Mouse (Mus musculus): ENCODE measurements at regions not wholly inside any gene's neighbourhood (a gene's known extent, or its start where the extent isn't known, plus 50 kb on each side); places are given as distances from the start of the nearest gene placed in this dataset.

DNA sequence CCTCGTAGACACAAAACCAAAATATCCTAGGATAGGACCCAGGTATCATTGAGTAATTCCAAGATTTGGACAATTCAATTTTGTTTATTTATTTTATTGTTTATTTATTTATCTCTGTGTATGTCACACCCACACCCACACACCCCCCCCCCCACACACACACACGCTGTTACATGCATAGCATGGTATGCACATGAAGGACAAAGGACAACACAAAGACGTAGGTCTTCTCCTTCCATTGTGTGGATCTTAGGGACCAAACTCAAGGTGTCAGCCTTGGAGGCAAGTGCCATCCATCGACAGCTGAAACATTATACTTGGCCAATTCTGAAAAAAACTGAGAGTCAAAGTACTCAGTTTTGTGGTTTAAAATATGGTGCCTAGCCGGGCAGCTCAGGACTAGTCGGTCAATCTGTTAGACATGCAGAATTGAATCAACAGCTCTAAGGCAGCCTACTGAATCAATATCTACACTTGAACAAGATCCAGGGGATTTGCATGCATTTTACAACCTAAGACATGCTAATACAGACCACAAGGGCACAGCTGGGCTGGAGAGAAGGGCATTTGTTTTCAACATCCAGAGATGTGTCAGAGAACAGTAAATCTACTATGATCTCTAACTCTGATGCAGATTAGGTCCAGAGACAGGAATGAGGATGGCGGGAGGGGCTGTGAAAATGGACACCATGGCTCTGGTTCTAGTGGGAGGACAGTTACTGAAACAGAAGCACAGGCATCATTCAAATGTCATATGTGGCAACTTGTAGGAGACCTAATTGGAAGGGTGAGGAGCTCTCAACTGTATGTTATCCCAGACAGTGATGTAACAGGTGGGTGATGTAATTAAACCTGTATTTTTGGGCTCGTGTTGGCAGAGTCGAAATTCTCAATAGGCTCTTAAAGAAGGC, 143.9 kb upstream of the Adgrl2 start:
- H3K27me3 ChIP-seq (ENCODE audit: control insufficient read depth, insufficient read depth, low read length, poor library complexity, severe bottlenecking), result no peaks in the 10 kb centered on the region
- H3K4me3 ChIP-seq (ENCODE audit: low read depth, low read length), result no peak overlapping the region
- no peak for TF ChIP-seq EP300 (IDR thresholded peaks at IDR 0.05; ENCODE audit: insufficient read depth, low read depth, low read length)
- TF ChIP-seq POLR2A (IDR thresholded peaks at IDR 0.05; ENCODE audit: insufficient read depth, low read length), result no peak
- no peak for TF ChIP-seq CTCF (IDR thresholded peaks at IDR 0.05; ENCODE audit: low read depth, low read length)
- H3K4me1 ChIP-seq (ENCODE audit: control insufficient read depth, insufficient read depth, low read length), result no peaks in the 10 kb centered on the region
- H3K36me3 ChIP-seq (ENCODE audit: control insufficient read depth, insufficient read depth, low read length, poor library complexity, severe bottlenecking), result no peaks in the 10 kb centered on the region
- no peaks in the 10 kb centered on the region for H3K9me3 ChIP-seq (replicated peaks; ENCODE audit: control insufficient read depth, insufficient read depth, low read length, poor library complexity, severe bottlenecking)
- H3K9ac ChIP-seq (ENCODE audit: low read depth, poor library complexity, severe bottlenecking), result no peak overlapping the region
- H3K27ac ChIP-seq (ENCODE audit: insufficient read depth, low read length), result no peak overlapping the region

DNA sequence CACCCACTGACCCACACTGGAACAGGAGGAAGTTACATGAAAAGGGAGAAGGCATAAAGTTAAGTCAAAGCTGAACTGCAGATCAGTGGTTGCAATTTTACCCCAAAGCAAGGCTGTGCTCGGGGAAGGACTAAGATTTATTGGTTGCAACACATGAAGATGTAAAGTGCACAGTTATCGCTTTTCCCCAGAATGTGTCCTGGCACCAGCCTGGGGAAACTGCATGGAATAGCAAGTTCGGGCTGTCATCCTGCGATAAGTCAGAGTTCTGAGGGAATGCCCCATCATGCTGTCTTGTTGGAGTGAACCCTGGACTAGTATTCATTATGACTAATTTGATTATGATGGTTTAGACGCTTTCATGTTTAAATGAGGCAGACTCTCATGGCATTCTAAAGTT, 128.5 kb upstream of the Adgrl2 start:
- no peak overlapping the region for H3K9ac ChIP-seq (ENCODE audit: low read depth, poor library complexity, severe bottlenecking)
- no peak overlapping the region for H3K27ac ChIP-seq (ENCODE audit: insufficient read depth, low read length)
- no peaks in the 10 kb centered on the region for H3K9me3 ChIP-seq (replicated peaks; ENCODE audit: control insufficient read depth, insufficient read depth, low read length, poor library complexity, severe bottlenecking)
- H3K27me3 ChIP-seq (ENCODE audit: control insufficient read depth, insufficient read depth, low read length, poor library complexity, severe bottlenecking), result no peaks in the 10 kb centered on the region
- TF ChIP-seq CTCF (IDR thresholded peaks at IDR 0.05; ENCODE audit: low read depth, low read length), result no peak
- TF ChIP-seq EP300 (IDR thresholded peaks at IDR 0.05; ENCODE audit: insufficient read depth, low read depth, low read length), result no peak
- TF ChIP-seq POLR2A (IDR thresholded peaks at IDR 0.05; ENCODE audit: insufficient read depth, low read length), result no peak
- no peak overlapping the region for H3K4me3 ChIP-seq (ENCODE audit: low read depth, low read length)
- H3K4me1 ChIP-seq (ENCODE audit: control insufficient read depth, insufficient read depth, low read length), result peaks cover 4% of the 10 kb centered on the region
- no peaks in the 10 kb centered on the region for H3K36me3 ChIP-seq (ENCODE audit: control insufficient read depth, insufficient read depth, low read length, poor library complexity, severe bottlenecking)

DNA sequence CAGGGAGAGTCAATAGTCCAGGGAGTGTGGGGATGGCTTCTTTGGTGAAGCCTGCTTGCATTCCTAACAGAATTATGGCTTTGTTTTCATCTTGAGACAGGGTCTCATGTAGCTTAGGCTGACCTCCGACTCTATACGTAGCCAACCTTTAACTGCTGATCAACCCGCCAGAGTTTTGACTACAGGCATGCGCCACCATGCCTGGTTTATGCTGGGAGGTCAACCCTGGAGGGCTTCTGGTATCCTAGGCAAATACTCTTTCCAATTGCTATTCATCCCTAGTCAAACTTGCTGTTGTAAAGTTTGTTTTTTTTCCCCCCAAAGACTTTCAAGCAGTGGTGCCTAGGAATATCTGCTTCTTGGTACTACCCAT, 127.3 kb upstream of the Adgrl2 start:
- TF ChIP-seq EP300 (IDR thresholded peaks at IDR 0.05; ENCODE audit: insufficient read depth, low read depth, low read length) (no peak), CTCF (IDR thresholded peaks at IDR 0.05; ENCODE audit: low read depth, low read length) (no peak), POLR2A (IDR thresholded peaks at IDR 0.05; ENCODE audit: insufficient read depth, low read length) (no peak)
- H3K27ac ChIP-seq (ENCODE audit: insufficient read depth, low read length), result peak overlapping the region; percentile 79

DNA sequence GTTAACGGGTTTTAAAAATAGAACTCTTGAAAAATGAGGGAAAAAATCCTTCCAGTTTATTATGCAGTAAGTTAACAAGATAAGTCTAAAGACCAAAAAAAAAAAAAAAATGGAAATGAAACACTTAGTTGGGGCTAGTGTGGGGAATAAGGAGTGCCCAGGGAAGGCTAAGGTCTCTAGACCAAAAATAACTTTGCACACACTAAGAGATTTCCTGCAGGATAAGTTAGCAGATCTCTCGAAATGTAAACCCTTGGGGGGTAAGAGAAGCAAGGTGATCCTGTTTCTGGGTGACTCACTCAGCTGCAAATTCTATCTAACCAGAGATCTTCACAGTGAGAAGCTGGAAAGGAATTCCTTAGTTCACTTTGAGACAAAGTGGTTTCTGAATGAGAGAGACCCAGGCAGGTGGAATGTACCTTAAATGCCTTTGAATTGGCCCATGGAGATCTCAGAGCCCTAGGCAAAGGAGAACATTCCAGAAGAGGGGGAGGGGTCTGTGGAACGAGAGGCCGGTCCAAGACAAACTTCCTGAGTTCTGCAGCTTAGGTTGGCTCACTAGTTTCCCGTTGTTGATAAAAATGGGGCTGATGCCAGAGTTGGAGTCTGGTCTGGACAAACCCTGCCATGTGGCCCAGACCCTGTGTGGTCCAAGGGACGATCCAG, 126.8 kb upstream of the Adgrl2 start:
- Histone ChIP-seq H3K4me3 (ENCODE audit: low read depth, low read length) (no peak overlapping the region), H3K27me3 (ENCODE audit: control insufficient read depth, insufficient read depth, low read length, poor library complexity, severe bottlenecking) (no peaks in the 10 kb centered on the region), H3K9ac (ENCODE audit: low read depth, poor library complexity, severe bottlenecking) (no peak overlapping the region), H3K36me3 (ENCODE audit: control insufficient read depth, insufficient read depth, low read length, poor library complexity, severe bottlenecking) (no peaks in the 10 kb centered on the region), H3K9me3 (replicated peaks; ENCODE audit: control insufficient read depth, insufficient read depth, low read length, poor library complexity, severe bottlenecking) (no peaks in the 10 kb centered on the region), H3K27ac (ENCODE audit: insufficient read depth, low read length) (peak overlapping the region; percentile 79), H3K4me1 (ENCODE audit: control insufficient read depth, insufficient read depth, low read length) (peaks cover 9% of the 10 kb centered on the region)
- TF ChIP-seq POLR2A (IDR thresholded peaks at IDR 0.05; ENCODE audit: insufficient read depth, low read length), result no peak
- peak; percentile 68; the same call in 1 of the 2 replicates for TF ChIP-seq EP300 (IDR thresholded peaks at IDR 0.05; ENCODE audit: insufficient read depth, low read depth, low read length)
- no peak for TF ChIP-seq CTCF (IDR thresholded peaks at IDR 0.05; ENCODE audit: low read depth, low read length)

More for the DNA sequence above, 127.3 kb upstream of the Adgrl2 start:
- Histone ChIP-seq H3K27me3 (ENCODE audit: control insufficient read depth, insufficient read depth, low read length, poor library complexity, severe bottlenecking) (no peaks in the 10 kb centered on the region), H3K9ac (ENCODE audit: low read depth, poor library complexity, severe bottlenecking) (no peak overlapping the region), H3K4me3 (ENCODE audit: low read depth, low read length) (no peak overlapping the region), H3K4me1 (ENCODE audit: control insufficient read depth, insufficient read depth, low read length) (peaks cover 6% of the 10 kb centered on the region), H3K36me3 (ENCODE audit: control insufficient read depth, insufficient read depth, low read length, poor library complexity, severe bottlenecking) (no peaks in the 10 kb centered on the region), H3K9me3 (replicated peaks; ENCODE audit: control insufficient read depth, insufficient read depth, low read length, poor library complexity, severe bottlenecking) (no peaks in the 10 kb centered on the region)

DNA sequence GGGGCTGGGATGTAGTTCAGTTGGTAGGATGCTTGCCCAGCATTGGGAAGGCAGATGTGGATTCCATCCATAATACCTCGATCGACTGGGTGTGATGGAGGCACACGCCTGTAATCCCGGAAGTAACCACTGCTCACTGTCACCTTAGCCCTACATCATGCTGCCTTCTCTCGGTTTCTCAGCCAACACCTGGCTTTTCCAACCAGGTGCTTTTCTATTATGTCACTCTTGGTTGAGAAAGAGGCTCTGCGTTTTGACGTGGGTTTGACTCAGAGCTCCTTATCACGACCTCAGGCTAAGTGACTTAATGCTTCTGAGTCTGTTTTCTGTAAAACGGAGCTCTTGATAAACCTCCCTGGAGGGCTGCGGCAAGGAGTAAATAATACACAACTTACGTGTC, 126.2 kb upstream of the Adgrl2 start:
- TF ChIP-seq CTCF (IDR thresholded peaks at IDR 0.05; ENCODE audit: low read depth, low read length) (no peak), POLR2A (IDR thresholded peaks at IDR 0.05; ENCODE audit: insufficient read depth, low read length) (no peak), EP300 (IDR thresholded peaks at IDR 0.05; ENCODE audit: insufficient read depth, low read depth, low read length) (0 out of 2 replicates have a peak, but pooled peaks have one; percentile 25)
- H3K4me3 ChIP-seq (ENCODE audit: low read depth, low read length), result no peak overlapping the region
- no peak overlapping the region for H3K9ac ChIP-seq (ENCODE audit: low read depth, poor library complexity, severe bottlenecking)
- no peak overlapping the region for H3K27ac ChIP-seq (ENCODE audit: insufficient read depth, low read length)
- H3K4me1 ChIP-seq (ENCODE audit: control insufficient read depth, insufficient read depth, low read length), result peaks cover 10% of the 10 kb centered on the region
- H3K36me3 ChIP-seq (ENCODE audit: control insufficient read depth, insufficient read depth, low read length, poor library complexity, severe bottlenecking), result no peaks in the 10 kb centered on the region
- H3K9me3 ChIP-seq (replicated peaks; ENCODE audit: control insufficient read depth, insufficient read depth, low read length, poor library complexity, severe bottlenecking), result no peaks in the 10 kb centered on the region
- H3K27me3 ChIP-seq (ENCODE audit: control insufficient read depth, insufficient read depth, low read length, poor library complexity, severe bottlenecking), result no peaks in the 10 kb centered on the region

DNA sequence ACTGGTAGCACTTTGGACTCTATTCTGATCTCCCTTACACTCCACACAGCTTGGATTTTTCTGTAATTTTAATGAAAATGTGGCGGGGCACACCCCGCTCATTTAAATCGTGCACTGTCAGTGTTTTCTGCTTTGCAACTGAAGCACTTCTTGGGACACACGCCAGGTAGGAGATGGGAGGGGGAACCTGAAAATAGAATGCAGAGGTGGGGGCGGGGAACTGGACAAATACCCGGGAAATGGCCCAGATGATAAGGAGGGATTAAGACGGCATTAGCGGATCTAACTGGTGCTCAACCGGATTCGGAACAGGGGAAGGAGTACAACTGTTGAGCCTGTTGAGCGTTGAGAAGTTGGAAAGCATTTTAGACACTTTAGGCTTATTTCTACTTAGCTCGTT, 125.5 kb upstream of the Adgrl2 start:
- H3K9ac ChIP-seq (ENCODE audit: low read depth, poor library complexity, severe bottlenecking), result no peak overlapping the region
- H3K27ac ChIP-seq (ENCODE audit: insufficient read depth, low read length), result 0 out of 2 replicates have a peak overlapping the region, but pooled peaks have one; percentile 16
- H3K36me3 ChIP-seq (ENCODE audit: control insufficient read depth, insufficient read depth, low read length, poor library complexity, severe bottlenecking), result no peaks in the 10 kb centered on the region
- H3K4me1 ChIP-seq (ENCODE audit: control insufficient read depth, insufficient read depth, low read length), result peaks cover 14% of the 10 kb centered on the region
- TF ChIP-seq POLR2A (IDR thresholded peaks at IDR 0.05; ENCODE audit: insufficient read depth, low read length), result no peak
- TF ChIP-seq EP300 (IDR thresholded peaks at IDR 0.05; ENCODE audit: insufficient read depth, low read depth, low read length), result peak; percentile 71; the same call in 1 of the 2 replicates
- TF ChIP-seq CTCF (IDR thresholded peaks at IDR 0.05; ENCODE audit: low read depth, low read length), result no peak
- H3K9me3 ChIP-seq (replicated peaks; ENCODE audit: control insufficient read depth, insufficient read depth, low read length, poor library complexity, severe bottlenecking), result no peaks in the 10 kb centered on the region
- no peaks in the 10 kb centered on the region for H3K27me3 ChIP-seq (ENCODE audit: control insufficient read depth, insufficient read depth, low read length, poor library complexity, severe bottlenecking)
- H3K4me3 ChIP-seq (ENCODE audit: low read depth, low read length), result no peak overlapping the region
